Mouse (Mus musculus): Measurements from ENCODE around the gene Glyctk.

DNA sequence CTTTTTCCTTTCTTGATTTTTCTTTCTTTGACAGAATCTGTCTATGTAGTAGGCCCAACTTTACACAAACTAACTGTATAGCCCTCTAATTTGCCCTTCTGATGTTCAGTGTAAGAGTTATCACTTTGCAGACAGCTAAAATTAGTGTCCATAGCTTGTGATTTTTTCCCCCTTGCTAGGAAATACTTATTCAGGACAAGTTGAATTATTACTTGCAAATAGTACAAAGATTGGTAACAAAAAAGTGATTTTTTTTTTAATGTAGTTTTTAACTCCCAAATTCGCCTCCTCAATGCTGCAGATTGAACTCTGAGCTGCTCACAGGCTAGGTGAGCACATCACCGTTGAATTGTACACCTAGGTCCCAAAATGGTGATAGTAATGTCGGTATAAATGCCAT, 22.0 kb upstream of the Glyctk start:
- TF ChIP-seq CTCF (IDR thresholded peaks at IDR 0.05; ENCODE audit: low read depth, low read length), result no peak
- TF ChIP-seq POLR2A (IDR thresholded peaks at IDR 0.05; ENCODE audit: borderline replicate concordance, low read depth, low read length), result no peak
